8 mouse cellular contexts compared by ENCODE assay signal in genomic region chr7:46640062-46640461, GRCm38 (mm10). TPM values are rescaled to one million over a fixed set of nuclear protein-coding genes. Genes with fewer than 3 reads are reported as not detected.
DNase-seq lines count a peak whose midpoint lies in the region; ATAC-seq and TF ChIP-seq lines count a peak whose summit lies in the region.

No protein-coding gene starts in this region.

- WGBS in kidney, embryonic 15.5 days, result 16% methylated on average over 17 of the region's 17 CpGs
- 18% methylated on average over 17 of the region's 17 CpGs for WGBS in intestine, embryonic 15.5 days

- H3K9ac ChIP-seq in kidney, embryonic 15.5 days, result peak overlapping the region; percentile 74
- H3K9ac ChIP-seq in intestine, embryonic 15.5 days, result 0 out of 2 replicates have a peak overlapping the region, but pooled peaks have one; percentile 14

- peaks cover 10% of the 10 kb centered on the region for H3K27me3 ChIP-seq in kidney, embryonic 15.5 days
- no peaks in the 10 kb centered on the region; the same call in 1 of the 2 replicates for H3K27me3 ChIP-seq in intestine, embryonic 15.5 days (replicated peaks)
- peaks cover 5% of the 10 kb centered on the region for H3K27me3 ChIP-seq in myocyte (ENCODE audit: control insufficient read depth, insufficient read depth, insufficient read length)

- H3K9me3 ChIP-seq in kidney, embryonic 15.5 days (replicated peaks), result no peaks in the 10 kb centered on the region
- H3K9me3 ChIP-seq in intestine, embryonic 15.5 days, result no peaks in the 10 kb centered on the region

- no peak for DNase-seq in kidney, postnatal 36 days
- no peak for DNase-seq in gastrocnemius, postnatal 14 days
- DNase-seq in retina, postnatal 1 day, result no peak
- DNase-seq in testis, postnatal 14 days (ENCODE audit: low spot score), result no peak

- no peak overlapping the region for H3K27ac ChIP-seq in kidney, embryonic 15.5 days
- no peak overlapping the region for H3K27ac ChIP-seq in cortical plate, adult 2 months (ENCODE audit: insufficient read depth, low read length)
- H3K27ac ChIP-seq in intestine, embryonic 15.5 days, result no peak overlapping the region

- no peak for TF ChIP-seq POLR2A in cortical plate, adult 2 months (IDR thresholded peaks at IDR 0.05; ENCODE audit: extremely low read depth, insufficient read depth, low read length)
- no peak for TF ChIP-seq POLR2A in myocyte (IDR thresholded peaks at IDR 0.05; ENCODE audit: insufficient read length, low read depth)

- ATAC-seq in kidney, embryonic 15.5 days (replicated peaks; ENCODE audit: low FRiP score), result no peak
- ATAC-seq in intestine, embryonic 15.5 days, result no peak

- TF ChIP-seq CTCF in cortical plate, adult 2 months (IDR thresholded peaks at IDR 0.05; ENCODE audit: extremely low read depth, insufficient read depth, low read length), result no peak

- peak overlapping the region; percentile 63 for H3K4me3 ChIP-seq in kidney, embryonic 15.5 days (replicated peaks)
- H3K4me3 ChIP-seq in cortical plate, adult 2 months (ENCODE audit: insufficient read depth, low read length), result peak overlapping the region; percentile 83
- peak overlapping the region; percentile 74 for H3K4me3 ChIP-seq in intestine, embryonic 15.5 days (replicated peaks)
- H3K4me3 ChIP-seq in myocyte, result peak overlapping the region; percentile 41

- intact Hi-C loops in gastrocnemius, postnatal 14 days (cut with DNase I; ENCODE audit: low total_unique reads), result loop anchor here (10.0 kb wide), 1 partner anchor 75 kb away; the partner anchor contains the start of genes Saa3 and Saal1

- no peaks in the 10 kb centered on the region for H3K36me3 ChIP-seq in kidney, embryonic 15.5 days
- H3K36me3 ChIP-seq in intestine, embryonic 15.5 days, result no peaks in the 10 kb centered on the region
- H3K36me3 ChIP-seq in myocyte (ENCODE audit: control insufficient read depth, insufficient read depth), result no peaks in the 10 kb centered on the region

- H3K4me2 ChIP-seq in kidney, embryonic 15.5 days, result peak overlapping the region; percentile 93
- H3K4me2 ChIP-seq in intestine, embryonic 15.5 days (replicated peaks), result peak overlapping the region; percentile 95
- H3K4me2 ChIP-seq in myocyte (ENCODE audit: low read depth), result peak overlapping the region; percentile 90

- peaks cover 17% of the 10 kb centered on the region for H3K4me1 ChIP-seq in kidney, embryonic 15.5 days
- peaks cover 4% of the 10 kb centered on the region; the same call in 1 of the 2 replicates for H3K4me1 ChIP-seq in cortical plate, adult 2 months (ENCODE audit: control insufficient read depth, insufficient read depth, low read length)
- H3K4me1 ChIP-seq in intestine, embryonic 15.5 days (replicated peaks), result peaks cover 12% of the 10 kb centered on the region; the same call in 1 of the 2 replicates

- peak overlapping the region; percentile 22 for H3ac ChIP-seq in myocyte (ENCODE audit: control insufficient read depth, insufficient read length)

- no peaks in the 10 kb centered on the region for H3K79me2 ChIP-seq in myocyte (ENCODE audit: control insufficient read depth, insufficient read depth)

TF ChIP-seq in myocyte, 11 proteins besides CTCF, POLR2A, EP300 and RAD21:
- TF ChIP-seq TCF12 (IDR thresholded peaks at IDR 0.05; ENCODE audit: insufficient read depth, poor library complexity, severe bottlenecking) (no peak), SRF (IDR thresholded peaks at IDR 0.05; ENCODE audit: control insufficient read depth, insufficient read length, low read depth) (no peak), MYOD1 (IDR thresholded peaks at IDR 0.05; ENCODE audit: control insufficient read depth in 1 of 3, insufficient read length in 2 of 3, low read depth in 2 of 3) (no peak), E2F4 (IDR thresholded peaks at IDR 0.05; ENCODE audit: insufficient read depth) (no peak), REST (IDR thresholded peaks at IDR 0.05; ENCODE audit: insufficient read depth, insufficient read length) (no peak), USF1 (IDR thresholded peaks at IDR 0.05; ENCODE audit: low read depth) (no peak), CEBPB (IDR thresholded peaks at IDR 0.05; ENCODE audit: insufficient read depth, poor library complexity, severe bottlenecking) (no peak), POLR2AphosphoS2 (IDR thresholded peaks at IDR 0.05; ENCODE audit: insufficient read length, low read depth) (no peak), MYOG (IDR thresholded peaks at IDR 0.05; ENCODE audit: control insufficient read depth in 1 of 3, insufficient read depth in 1 of 3, insufficient read length in 2 of 3, low read depth in 2 of 3) (no peak), MAX (IDR thresholded peaks at IDR 0.05; ENCODE audit: low read depth) (no peak), TCF3 (IDR thresholded peaks at IDR 0.05; ENCODE audit: insufficient read length, low read depth) (no peak)
TF ChIP-seq in myocyte: peak in this region for 0.

RNA-seq across cellular contexts. Expression of gene Sergef, which starts 0.5 kb away (rescaled TPM):
- 13.9 and 16.4 TPM in 2 replicates for polyA plus RNA-seq in kidney, embryonic 15.5 days (2015; fragmentation: Nextera tagmentation; extraction: Ambion mirVana)
- polyA plus RNA-seq in cortical plate, adult 2 months (2012; rRNA removed), result 44.9 and 46.8 TPM in 2 replicates
- polyA plus RNA-seq in intestine, embryonic 15.5 days (2015; fragmentation: Nextera tagmentation; extraction: Ambion mirVana), result 14.3 and 16.9 TPM in 2 replicates
- 13.9 TPM for polyA plus RNA-seq in myocyte (2012; fragmentation: generic; extraction: Trizol)
- 1 to 10 TPM; 3.6 to 4.7 TPM for total RNA-seq in gastrocnemius, postnatal 14 days (2021)

RNA-seq across cellular contexts. Expression of gene Tph1, which starts 32.3 kb away (rescaled TPM):
- 1.7 and 2.0 TPM in 2 replicates for polyA plus RNA-seq in kidney, embryonic 15.5 days (2015; fragmentation: Nextera tagmentation; extraction: Ambion mirVana)
- 0.09 and 0.19 TPM in 2 replicates for polyA plus RNA-seq in cortical plate, adult 2 months (2012; rRNA removed)
- 0.97 and 1.2 TPM in 2 replicates for polyA plus RNA-seq in intestine, embryonic 15.5 days (2015; fragmentation: Nextera tagmentation; extraction: Ambion mirVana)
- 0.17 TPM for polyA plus RNA-seq in myocyte (2012; fragmentation: generic; extraction: Trizol)
- total RNA-seq in gastrocnemius, postnatal 14 days (2021), result 1 to 10 TPM in 1 of 2 experiments, under 1 TPM in 1; 0.47 to 1.4 TPM
